Mouse (Mus musculus) heart, postnatal 10 days (tissue): ENCODE results near the gene Tepp. TPM values are rescaled to one million over a fixed set of nuclear protein-coding genes. Genes with fewer than 3 reads are reported as not detected.

Experiments
- DNase-seq, 2 experiments: peaks; one replicate each; pipeline ENCODE4 v3.0.0; 2021
- intact Hi-C: fragments of 180-260 bp; cut with DNase I; formaldehyde crosslinking; loops from one replicate; pipeline ENCODE4 v1.15.1; 2025
- total RNA-seq, 2 experiments: library from RNA; stranded (reverse); gene quantifications; 2 replicates each; pipeline ENCODE4 v1.2.3; 2021

Tepp gene
- total RNA-seq, 2 experiments from 2014 or later, result not detected

DNA sequence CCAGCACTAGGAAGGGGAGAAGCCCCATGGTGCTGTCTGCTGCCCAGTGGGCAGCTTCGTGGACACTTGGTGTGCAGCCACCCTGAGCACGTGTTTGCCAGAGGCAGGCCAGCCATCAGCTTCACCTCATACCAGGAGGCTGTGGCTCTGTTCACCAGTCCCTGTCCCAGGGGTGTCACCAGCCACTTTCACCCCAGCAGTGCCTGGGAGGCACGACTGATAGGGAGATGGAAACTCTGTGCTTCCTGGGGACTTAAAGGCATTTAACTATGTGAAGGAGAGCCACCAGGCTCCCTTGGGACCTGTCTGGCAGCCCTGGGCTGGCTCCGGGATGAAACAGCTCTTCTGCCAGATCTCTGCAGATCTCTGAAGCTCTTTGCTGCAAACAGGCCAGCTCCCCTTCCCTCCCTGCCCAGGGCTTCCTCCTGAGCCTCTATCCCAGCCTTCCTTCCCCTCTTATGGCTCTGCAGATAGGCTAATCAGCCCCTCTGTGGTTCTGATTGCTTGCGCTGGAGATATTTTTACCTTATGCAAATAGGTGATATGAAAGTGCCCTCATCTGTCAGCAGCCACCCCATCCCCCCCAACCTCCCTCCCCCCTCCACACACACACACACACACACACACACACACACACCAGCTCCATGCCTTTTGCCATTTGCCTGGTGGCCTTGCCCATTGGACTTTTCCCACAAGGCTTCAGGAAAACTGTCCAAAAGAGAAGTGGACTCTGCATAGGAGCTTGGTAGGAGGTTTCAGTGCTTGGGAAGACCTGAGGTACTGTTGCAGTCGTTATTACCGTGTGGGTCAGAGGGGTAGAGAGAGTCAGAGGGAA lies 50.0 kb downstream of the Tepp start:
- intact Hi-C loops, result no loop called here
- DNase-seq, result peak; percentile 51 to 52

DNA sequence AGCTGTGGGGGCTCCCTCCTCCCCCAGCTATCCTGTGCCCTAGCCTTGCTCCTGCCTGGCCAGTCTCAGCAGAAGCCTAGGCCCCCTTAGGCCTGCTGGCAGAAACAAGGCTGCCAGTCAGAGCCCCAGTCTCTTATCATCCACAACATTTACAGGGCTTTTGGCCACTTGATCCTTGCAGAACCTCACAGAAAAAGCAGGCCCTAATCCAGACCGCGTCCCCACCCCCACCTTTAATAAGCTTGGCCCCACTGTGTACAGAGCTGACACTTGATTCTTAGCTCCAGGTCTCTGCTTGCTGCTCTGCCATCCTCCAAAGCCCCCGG lies 50.6 kb downstream of the Tepp start:
- DNase-seq, result no peak
- intact Hi-C loops, result no loop called here

DNA sequence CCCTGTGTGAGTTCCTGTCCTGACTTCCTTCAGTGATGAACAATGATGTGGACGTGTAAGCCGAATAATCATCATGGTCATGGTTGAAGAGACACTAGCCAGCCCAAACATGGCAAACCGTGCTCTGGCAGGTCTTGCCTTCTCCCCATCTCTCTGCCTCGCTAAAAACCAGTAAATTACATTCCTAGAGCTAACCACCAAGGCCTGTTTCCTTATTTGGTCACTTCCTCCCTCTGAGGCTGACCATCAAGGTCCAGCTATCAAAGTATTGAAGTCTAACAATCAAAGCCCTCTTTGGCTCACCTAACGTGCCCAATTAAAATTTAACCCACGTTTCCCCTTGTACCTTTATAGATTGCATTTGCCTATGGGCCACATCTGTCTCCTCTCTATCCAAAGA lies 51.9 kb downstream of the Tepp start:
- no peak for DNase-seq
- intact Hi-C loops, result no loop called here

DNA sequence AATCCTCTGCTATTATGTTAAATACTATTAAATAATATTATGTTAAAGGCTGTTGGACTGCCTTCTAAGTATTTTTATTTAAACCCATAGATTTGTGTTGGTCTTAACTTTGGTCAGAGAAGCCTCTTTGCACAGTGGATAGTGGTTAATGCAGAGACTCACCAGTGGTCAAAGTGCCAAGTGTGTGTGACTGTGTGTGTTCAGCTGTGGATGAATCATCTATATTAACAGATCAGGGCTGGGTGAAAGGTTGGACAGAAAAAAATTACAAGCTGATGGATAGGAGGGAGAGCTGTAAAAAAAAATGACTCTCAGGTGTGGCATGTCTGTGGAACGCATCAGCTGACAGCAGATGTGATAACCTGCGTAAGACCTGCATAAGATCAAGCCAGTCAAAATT lies 53.5 kb downstream of the Tepp start:
- no peak for DNase-seq
- intact Hi-C loops, result no loop called here

DNA sequence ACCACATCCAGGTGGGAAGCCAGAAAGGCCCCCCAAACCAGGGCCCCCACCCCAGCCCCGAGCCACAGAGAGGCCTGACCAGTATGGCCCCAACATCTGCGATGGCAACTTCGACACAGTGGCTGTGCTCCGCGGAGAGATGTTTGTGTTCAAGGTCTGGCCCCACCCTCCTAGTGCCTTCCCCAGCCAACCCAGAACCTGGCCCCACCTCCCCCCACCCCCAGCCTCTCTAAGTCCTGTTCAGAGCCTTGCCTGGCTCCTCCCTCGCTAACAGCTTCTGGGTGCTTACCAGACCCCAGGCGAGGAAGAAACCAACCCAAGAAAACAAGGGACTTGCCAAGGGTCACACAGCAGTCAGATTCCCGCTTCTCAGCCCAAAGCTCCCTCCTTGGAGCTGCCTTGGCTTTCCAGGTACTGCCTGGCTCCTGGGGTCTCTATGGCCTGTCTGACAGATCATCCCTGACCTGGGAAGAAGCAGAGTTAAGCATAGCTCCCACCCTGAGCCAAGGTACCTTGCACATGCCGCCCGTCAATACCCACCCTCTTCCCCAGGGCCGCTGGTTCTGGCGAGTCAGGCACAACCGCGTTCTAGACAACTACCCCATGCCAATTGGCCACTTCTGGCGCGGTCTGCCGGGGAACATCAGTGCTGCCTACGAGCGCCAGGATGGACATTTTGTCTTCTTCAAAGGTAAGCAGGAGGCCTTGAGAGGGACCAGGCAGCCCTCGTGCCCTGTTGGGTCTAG lies 59.4 kb downstream of the Tepp start:
- intact Hi-C loops, result no loop called here
- DNase-seq, result no peak

DNA sequence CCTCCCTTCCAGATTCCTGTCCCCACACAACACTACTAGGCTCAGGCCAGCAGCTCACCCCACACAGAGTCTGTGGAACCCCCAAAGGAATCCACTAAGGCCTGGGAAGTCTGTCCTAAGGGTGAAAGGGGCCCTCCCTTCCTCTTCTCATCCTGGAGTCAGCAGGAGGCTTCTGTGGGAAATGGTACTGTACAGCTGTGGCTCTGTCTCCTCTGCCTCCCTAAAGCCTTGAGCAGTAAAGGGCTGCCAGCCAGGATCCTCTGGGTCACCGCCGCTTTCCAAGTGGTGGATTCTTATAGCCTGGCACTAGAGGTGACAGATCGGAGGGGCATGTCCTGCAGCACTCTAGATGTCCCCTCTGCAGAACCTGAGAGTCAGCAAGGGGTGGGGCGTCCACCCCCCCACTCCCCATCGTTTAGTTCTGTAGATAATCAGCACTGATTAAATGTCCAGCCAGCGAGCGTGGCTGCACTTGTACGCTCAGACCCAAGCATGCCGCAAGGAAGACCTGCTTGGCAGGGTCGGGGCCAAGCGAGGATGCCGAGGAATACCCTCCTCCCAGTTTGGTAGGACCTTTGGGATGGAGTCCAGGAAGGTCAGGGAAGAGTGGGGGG lies 63.1 kb downstream of the Tepp start:
- intact Hi-C loops, result no loop called here
- DNase-seq, result peak; percentile 60 to 65

DNA sequence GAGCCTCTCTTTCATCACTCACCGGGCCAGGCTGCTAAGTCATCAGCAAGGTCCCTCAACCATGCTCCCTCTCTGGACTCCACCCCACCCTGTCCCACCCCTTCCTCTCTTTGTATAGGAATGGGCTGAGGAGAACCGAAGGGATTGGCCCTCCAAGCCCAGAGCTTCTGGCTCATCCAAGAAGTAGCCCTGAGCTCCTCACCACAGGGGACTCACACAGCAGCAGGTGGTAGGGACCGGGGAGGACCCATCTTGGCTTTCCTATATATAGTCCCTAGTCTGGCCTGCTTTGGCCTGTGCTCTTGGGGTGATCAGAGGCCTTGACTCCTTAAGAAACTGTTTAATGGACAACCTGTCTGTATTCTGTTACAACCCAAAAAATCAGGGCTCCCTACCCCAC lies 64.1 kb downstream of the Tepp start:
- intact Hi-C loops, result no loop called here
- peak in 1 of 2 experiments; percentile 26 for DNase-seq

DNA sequence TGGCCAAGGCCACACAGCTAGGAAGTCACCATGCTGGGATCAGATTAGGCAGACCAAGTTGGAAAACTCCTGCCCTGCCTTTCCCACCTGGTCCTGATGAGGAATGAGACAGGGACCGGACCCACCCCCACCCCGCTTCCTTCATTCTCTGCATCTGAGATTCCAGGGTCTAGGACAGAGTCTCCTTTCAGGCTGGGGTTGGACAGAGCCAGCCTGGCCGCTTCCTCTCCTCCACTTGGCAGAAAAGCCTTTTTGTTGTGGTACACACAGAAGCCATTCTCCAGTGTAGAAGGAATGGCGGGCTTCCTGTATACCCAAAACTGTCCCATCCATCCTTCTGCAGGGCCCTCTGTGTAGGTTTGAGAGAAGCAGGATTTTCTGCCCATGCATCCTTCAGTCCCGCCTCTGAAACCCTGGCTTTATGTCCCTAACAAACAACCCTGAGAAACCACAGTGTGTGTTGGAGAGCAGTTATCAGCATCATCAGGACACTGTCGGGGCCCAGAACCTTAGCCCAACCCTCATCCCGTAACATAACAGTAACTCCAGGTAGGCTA lies 65.1 kb downstream of the Tepp start:
- intact Hi-C loops, result no loop called here

More for the DNA sequence above, 65.1 kb downstream of the Tepp start:
- DNase-seq, result no peak

Other genes with a start within 250 kb of the Tepp start
- gene Katnb1, start 229.4 kb upstream of the Tepp start, total RNA-seq, result 1 to 10 TPM; 9.3 TPM
- 10 to 100 TPM; 64.8 to 73.9 TPM for gene Kifc3, start 107.8 kb upstream of the Tepp start, total RNA-seq
- 1 to 10 TPM; 1.5 to 3.2 TPM for gene Cngb1, start 4.0 kb upstream of the Tepp start, total RNA-seq
- 10 to 100 TPM; 12.2 to 13.9 TPM for gene Zfp319, start 21.4 kb downstream of the Tepp start, total RNA-seq
- 10 to 100 TPM; 17.2 to 23.9 TPM for gene Usb1, start 21.7 kb downstream of the Tepp start, total RNA-seq
- 100 to 1,000 TPM; 113 to 155 TPM for gene Mmp15, start 41.7 kb downstream of the Tepp start, total RNA-seq
- 10 to 100 TPM; 42.7 to 57.6 TPM for gene Cfap20, start 124.3 kb downstream of the Tepp start, total RNA-seq
- gene Csnk2a2, start 179.5 kb downstream of the Tepp start, total RNA-seq, result 10 to 100 TPM; 44.3 to 44.7 TPM
- gene Ccdc113, start 223.5 kb downstream of the Tepp start, total RNA-seq, result under 1 TPM in 1 of 2 experiments, not detected in 1; 0.32 TPM